Mouse (Mus musculus) CH12.LX (cell line): Measurements from ENCODE around the gene Bnipl.

Source experiments
- NRF1 ChIP-seq: IDR thresholded peaks from 2 replicates; pipeline ENCODE4 v1.6.1; 2014; ENCODE audit warnings: low read depth, mild to moderate bottlenecking, inconsistent platforms, low read length, improper control_type of control experiment, moderate library complexity
- POLR2A ChIP-seq: IDR thresholded peaks from 2 replicates; pipeline ENCODE4 v1.6.1; 2011; ENCODE audit warnings: low read depth, mild to moderate bottlenecking, improper control_type of control experiment, low read length

DNA sequence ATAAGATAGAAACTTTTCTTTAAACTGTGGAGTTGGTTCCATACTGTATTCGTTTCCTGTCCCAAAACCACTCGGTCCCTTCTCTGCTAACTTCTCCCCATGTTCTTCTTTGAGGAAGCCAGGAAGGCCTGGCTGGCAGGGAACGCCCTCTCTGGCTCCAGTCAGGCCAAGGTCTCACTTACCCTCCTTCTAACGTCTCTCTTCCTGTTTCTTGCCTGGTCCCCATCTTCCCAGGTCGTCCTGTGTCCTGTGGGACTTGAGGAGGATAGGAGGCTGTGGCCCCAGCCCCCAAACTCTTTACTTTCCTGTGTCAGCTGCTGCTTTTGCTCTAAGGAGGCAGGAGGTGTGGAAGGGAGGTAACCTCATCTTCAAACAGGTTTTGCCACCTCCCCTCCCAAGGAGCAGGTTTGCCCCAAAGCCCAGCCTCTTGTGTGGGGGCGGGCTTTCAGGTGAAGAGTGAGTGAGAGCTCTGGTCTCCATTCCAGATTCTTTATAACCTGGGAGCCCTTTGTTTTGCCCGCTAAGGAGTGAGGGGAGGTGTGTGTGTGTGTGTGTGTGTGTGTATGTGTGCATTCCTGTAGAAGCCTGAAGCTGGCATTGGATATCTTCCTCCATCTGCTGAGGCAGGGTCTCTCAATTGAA lies at the start of gene Bnipl:
- no peak for TF ChIP-seq POLR2A
- TF ChIP-seq NRF1 = no peak
